Mouse (Mus musculus): ENCODE measurements around the gene Cwc27.

The Cwc27 gene

GRCm38 (mm10) chr13:104787260-104787659 lies 29.7 kb downstream of the Cwc27 start:
- DNase-seq (ENCODE audit: low read depth in 1 of 2, low spot score in 2 of 2), result no peak

GRCm38 (mm10) chr13:104779104-104779670 lies 37.8 kb downstream of the Cwc27 start:
- no peak for DNase-seq (ENCODE audit: low read depth in 1 of 2, low spot score in 2 of 2)

GRCm38 (mm10) chr13:104763193-104763592 lies 53.7 kb downstream of the Cwc27 start:
- no peak for DNase-seq (ENCODE audit: low read depth in 1 of 2, low spot score in 2 of 2)

DNA sequence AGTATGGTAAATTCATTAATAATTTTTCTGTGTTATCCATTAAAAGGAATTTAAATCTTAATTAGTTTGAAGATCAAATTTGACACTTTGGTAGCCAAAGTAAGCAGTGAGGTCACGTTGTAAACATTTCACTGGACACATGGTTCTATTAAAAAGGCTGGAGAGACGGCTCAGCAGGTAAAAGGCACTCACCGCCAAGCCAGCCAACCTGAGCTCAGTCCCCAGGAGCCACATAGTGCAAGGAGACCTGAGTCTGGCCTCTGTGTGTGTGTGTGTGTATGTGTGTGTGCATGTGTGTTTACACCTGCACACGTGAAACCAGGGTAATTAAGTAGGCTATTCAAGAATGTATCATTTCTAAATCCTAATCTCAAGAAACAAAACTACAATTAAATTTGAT lies 54.5 kb downstream of the Cwc27 start:
- DNase-seq (ENCODE audit: low read depth in 1 of 2, low spot score in 2 of 2), result no peak

DNA sequence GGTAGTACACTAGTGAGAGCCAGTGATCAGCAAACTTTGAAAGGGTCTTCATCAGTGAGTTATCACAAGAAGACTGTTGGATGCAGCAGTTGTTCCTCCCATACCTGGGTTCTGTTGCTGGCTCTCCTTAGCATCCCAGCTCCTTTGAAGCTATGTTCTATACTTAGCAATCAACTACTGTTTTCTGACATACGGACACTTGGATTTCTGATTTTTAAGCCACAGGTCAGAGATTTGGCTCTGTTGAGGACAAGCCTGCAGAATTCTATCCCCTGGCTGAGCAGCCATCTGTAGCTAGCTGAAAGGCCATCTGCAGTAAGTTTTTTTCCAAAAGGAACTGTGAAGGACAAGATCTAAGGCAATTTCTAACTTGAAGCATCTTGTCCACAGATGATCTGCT lies 57.6 kb downstream of the Cwc27 start:
- DNase-seq (ENCODE audit: low read depth in 1 of 2, low spot score in 2 of 2), result no peak

GRCm38 (mm10) chr13:104747032-104747431 lies 69.9 kb downstream of the Cwc27 start:
- no peak for DNase-seq (ENCODE audit: low read depth in 1 of 2, low spot score in 2 of 2)

GRCm38 (mm10) chr13:104742866-104743265 lies 74.1 kb downstream of the Cwc27 start:
- DNase-seq (ENCODE audit: low read depth in 1 of 2, low spot score in 2 of 2), result no peak

GRCm38 (mm10) chr13:104729261-104730046 lies 87.5 kb downstream of the Cwc27 start:
- DNase-seq (ENCODE audit: low read depth in 1 of 2, low spot score in 2 of 2), result no peak

DNA sequence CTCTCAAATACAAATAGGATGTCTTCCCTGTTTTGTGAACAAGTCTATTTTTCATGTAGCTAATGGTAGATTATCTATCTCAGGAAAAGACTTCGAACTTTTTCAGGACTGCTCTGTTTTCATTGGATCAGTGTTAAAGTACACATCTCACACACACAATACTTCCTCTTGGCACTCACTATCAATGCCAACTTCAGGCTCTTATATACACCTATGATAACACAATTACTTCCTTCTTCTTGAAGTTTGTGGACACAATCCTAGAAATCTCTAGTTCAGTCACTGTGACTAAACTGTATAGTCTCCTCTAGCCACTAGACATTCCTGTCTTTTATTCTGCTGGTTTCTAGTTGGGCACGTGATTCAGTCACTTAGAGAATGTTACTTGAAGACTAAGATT lies 89.3 kb downstream of the Cwc27 start:
- DNase-seq (ENCODE audit: low read depth in 1 of 2, low spot score in 2 of 2), result no peak

DNA sequence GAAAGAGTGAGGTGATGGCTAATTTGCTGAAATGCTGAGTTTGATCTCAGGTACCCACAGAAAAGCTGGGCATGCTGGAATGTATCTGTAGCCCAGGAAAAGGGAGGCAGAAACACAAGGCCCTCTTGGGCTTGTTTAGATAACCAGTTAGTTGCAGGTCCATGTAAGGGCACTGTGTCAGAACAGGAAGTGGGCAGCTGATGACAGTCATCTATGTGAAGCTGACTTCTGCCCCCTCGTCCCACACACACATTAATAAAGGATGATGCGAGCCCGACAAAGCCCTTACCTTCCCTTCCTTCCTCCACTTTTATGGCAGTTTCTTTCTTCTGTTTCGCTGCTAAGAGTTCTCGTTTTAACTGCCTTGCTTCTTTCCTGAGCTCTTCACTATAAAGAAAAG lies 96.8 kb downstream of the Cwc27 start:
- no peak for DNase-seq (ENCODE audit: low read depth in 1 of 2, low spot score in 2 of 2)

DNA sequence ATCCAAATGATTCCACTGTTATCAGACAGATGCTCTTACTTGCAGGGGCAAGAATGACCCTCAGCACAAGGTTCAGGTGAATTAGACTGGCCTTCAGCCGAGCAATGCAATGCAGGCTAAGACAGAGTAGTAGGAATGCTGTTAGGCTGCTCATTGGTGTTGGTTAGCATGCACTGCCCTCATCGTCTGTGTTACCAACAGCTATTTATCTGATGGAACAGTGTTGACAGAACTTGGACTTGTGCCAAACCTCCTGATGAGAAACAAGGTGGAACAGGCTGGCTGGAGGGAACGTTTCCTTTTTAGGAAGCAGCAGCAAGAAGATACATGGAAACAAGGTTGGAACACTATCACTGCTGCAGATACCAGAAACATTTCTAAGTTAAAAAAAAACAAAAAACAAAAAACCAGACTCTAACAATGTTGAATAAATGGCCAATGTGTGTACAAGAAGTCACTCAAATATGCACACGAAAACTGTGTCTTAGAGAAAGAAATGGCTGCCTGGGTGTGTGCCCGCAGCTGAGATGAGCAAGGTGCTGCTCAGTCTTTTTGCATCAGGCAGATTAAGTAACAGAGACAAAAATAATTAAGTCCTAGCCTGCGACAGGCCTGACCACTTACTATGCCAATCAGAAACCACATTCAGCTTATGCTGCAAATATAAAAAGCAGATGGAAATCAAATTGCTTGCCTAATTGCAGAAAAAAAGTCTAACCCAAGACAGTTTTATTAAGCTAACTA lies 122.2 kb downstream of the Cwc27 start:
- DNase-seq (ENCODE audit: low read depth in 1 of 2, low spot score in 2 of 2), result no peak

DNA sequence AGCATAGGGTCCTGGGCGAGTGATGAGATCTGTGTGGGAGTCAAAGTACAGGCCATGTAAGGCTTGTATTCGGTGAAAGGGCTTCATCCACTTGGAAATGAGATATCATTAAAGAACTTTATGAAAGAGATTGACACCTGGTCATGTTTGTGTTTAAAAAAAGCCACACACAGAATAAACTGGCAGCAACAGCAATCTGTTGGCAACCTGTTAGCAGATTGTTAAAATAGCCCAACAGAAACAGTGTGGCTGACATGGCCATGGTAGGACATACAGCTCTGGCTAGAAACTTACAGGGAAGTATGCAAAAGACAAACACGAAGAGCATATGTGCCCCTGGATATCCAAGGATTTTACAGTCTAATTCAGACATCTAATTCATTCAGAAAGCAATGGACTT lies 124.2 kb downstream of the Cwc27 start:
- DNase-seq (ENCODE audit: low read depth in 1 of 2, low spot score in 2 of 2), result no peak

DNA sequence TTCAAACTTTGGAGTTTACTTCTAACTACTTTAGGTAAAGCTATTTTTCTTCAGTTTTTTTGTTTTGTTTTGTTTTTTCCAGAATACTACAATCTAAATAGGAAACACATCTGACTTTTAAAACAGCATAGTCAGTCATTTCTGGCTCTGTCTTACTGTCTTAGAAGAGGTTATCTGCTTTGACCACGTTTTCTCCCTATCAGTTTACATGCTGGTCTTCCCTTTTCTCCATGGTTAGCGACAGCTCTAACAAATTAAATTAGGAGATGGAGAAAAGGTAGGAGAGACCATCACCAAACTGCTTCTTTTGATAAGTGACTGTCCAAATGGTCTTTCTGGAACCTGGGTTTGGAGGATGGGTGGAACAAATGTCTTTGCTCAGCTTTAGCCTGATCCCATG lies 131.4 kb downstream of the Cwc27 start:
- no peak for DNase-seq (ENCODE audit: low read depth in 1 of 2, low spot score in 2 of 2)

DNA sequence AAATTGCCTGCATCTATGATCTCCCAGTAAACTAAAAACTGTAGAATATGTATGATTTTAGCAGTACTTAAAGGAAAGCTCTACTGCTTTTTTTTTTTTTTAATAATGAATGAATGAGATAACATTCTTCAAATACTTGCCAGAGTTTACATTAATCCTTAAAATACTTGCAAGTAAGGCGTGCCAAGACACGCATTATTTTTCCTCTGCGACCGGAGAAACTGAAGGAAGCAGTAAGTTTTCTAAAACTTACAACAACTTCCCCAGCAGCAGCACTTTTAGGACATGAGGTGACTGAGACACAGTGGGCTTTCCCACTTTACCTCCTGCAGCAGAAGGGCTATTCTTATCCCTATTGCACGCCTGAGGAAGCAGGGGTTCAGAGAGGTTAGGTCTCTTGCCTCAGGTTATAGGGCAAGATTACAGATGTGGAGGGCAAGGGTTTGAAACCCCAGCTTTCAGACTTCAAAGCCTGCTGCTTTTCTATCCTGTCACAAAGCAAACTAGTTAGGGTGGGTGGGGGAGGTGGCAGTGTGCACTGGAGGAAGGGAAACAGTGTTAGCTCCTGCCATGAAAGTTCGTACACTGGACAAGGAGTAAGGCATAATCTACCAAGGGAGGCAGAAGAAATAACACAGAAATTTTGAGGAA lies 132.5 kb downstream of the Cwc27 start:
- DNase-seq (ENCODE audit: low read depth in 1 of 2, low spot score in 2 of 2), result no peak

DNA sequence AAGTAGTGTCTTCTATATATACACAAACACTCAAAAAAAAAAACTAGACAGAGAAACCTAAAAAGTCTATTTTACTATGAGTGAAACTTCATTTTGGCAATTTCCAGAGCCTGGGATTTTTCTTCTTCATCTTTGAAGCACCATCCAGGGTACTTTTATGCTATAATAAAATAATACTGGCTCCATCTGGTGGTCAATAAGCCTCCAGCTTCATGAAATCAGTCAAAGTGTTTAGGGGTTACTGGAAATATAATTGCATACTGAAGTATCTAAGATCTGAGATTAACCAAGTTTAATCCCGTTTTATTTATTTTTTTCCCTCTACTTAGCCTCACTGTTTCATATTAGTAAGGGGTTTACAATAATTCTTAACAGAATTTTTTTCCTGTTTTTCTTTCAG lies 135.7 kb downstream of the Cwc27 start:
- no peak for DNase-seq (ENCODE audit: low read depth in 1 of 2, low spot score in 2 of 2)

GRCm38 (mm10) chr13:104661188-104661587 lies 155.8 kb downstream of the Cwc27 start:
- DNase-seq (ENCODE audit: low read depth in 1 of 2, low spot score in 2 of 2), result no peak

- DNase-seq (ENCODE audit: low read depth in 1 of 2, low spot score in 2 of 2), result no peak
Observed at GRCm38 (mm10) chr13:104660042-104660680, 156.8 kb downstream of the Cwc27 start.

DNA sequence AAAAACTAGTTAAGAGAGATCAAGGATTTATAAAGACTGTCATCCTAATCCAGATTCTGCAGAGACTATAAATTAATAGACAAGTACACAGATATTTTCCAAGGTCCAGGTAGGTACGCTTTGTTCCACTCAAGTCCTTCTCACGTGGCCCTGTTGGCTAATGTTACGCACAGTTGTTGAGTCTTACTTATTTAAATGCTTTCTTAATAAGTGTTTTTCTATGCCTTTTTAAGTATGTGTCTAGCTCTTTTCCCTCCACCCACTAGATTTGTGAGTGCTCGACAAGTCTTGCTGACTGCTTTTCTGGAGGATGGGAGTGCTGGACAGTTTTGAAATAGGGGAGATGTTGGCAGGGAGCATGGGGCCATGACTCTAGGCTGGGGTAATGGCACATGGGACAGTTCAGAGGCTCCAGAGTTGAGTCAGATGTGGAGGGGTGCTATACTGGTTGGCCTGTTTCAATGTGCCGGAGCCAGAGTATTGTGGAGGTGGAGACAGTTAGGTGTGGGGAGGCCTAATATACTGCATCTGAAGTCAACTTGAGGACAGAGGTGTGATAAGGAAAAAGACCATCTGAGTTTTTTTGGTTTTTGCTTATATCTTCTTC lies 160.2 kb downstream of the Cwc27 start:
- DNase-seq (ENCODE audit: low read depth in 1 of 2, low spot score in 2 of 2), result no peak

DNA sequence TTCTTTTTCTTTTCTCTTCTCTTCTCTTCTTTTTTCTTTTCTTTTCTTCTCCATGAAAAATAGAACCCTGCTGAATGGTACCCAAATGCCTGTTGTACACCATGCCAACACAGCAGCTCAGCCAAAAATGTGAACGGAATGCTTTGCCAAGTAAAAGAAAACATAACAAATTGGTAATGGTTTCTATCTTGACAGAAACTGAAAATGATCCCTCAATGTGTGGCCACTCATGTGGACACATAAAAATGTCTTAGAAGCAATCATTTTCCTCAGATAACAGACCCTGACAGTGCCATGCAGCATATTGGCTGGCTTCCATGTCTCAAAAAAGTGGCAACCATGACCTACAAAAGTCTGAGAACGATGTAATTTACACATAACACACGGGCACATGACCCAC lies 161.8 kb downstream of the Cwc27 start:
- no peak for DNase-seq (ENCODE audit: low read depth in 1 of 2, low spot score in 2 of 2)

DNA sequence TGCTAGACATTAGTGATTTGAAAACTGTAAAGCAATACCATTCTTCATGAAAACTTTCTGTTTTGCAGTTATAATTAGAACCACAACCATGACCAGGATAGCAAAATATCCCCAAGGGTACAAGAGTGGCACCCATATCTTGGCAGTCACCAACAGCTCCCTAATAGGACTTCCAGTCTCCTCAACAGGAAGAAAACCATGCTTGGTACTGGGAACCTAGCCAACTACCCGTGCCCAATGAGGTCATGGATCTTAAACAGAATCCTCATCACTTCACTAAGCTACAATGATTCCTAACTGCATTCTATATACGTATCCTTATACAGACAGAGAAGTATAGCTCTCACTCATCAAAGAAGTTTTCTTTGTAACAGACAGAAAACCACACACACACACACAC lies 165.2 kb downstream of the Cwc27 start:
- DNase-seq (ENCODE audit: low read depth in 1 of 2, low spot score in 2 of 2), result no peak

DNA sequence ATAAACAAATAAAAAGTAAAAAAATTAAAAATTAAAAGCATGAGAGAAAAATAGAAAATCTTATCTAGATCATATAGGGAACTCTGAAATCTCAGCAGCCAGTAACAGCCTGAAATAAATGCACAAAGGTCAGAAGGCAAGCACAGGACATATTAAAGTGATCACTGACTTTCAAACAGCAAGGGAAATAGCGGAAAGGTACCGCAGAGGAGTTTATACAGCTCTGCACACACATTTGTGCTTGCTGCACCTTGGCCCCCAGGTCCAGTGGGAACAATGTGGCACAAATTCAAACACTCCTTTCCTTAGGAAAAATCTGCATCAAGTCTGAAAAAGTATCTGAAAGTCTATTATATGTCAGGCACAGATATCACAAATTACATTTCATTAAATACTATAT lies 166.3 kb downstream of the Cwc27 start:
- DNase-seq (ENCODE audit: low read depth in 1 of 2, low spot score in 2 of 2), result no peak

Data from monocyte, adult 2 months (primary cell).